Mouse (Mus musculus) small intestine, adult 2 months (tissue): ENCODE data around the gene Trim2.

Source experiments
- CTCF ChIP-seq: fragments of 200-500 bp; IDR thresholded peaks from 2 replicates; pipeline ENCODE4 v1.5.1; 2012; ENCODE audit warnings: low read depth, mild to moderate bottlenecking, control low read depth, inconsistent platforms, low read length, moderate library complexity, mixed read lengths; ENCODE audit not compliant: insufficient replicate concordance, insufficient read length; ENCODE audit errors: extremely low read depth
- POLR2A ChIP-seq: fragments of 200-500 bp; IDR thresholded peaks from 2 replicates; pipeline ENCODE4 v1.6.1; 2012; ENCODE audit warnings: low read depth, mild to moderate bottlenecking, control low read depth, inconsistent platforms, low read length, moderate library complexity

DNA sequence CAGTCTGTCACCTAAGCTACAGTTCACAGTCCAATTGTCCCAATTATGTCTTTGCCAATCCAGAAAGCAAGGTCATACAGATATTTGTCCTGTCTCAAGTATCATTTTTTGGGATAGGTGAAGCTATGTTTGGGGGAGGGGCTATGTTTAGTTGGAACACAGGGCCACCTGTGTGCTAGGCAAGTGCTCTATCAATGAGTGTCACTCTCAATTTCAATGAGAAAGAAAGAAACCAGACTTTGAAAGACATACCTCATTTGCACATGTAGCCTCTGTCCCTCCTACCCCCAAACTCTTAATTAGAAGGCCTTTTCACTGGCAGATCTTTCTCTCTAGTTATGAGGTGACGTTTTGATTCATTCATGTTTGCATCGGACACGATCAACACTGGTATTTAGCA lies 21.9 kb downstream of the Trim2 start:
- TF ChIP-seq CTCF (no peak), POLR2A (no peak)
